Mouse (Mus musculus): ENCODE data around the gene Prelid1.

- TF ChIP-seq EP300 (IDR thresholded peaks at IDR 0.05; ENCODE audit: insufficient read depth, low read depth, low read length): no peak
- no peak for TF ChIP-seq POLR2A (IDR thresholded peaks at IDR 0.05; ENCODE audit: insufficient read depth, low read length)
- no peak for TF ChIP-seq CTCF (IDR thresholded peaks at IDR 0.05; ENCODE audit: low read depth, low read length)
These were observed 42.3 kb downstream of the Prelid1 start, which contains the start of gene Lman2 for GRCm38 (mm10) chr13:55362453-55363060.
